Mouse (Mus musculus) cerebellum, adult 11 months (tissue): ENCODE data around the gene Dvl1.

Experiments used
- DNase-seq: peaks from one replicate; pipeline ENCODE4 v3.0.0; 2022

Dvl1 gene

GRCm38 (mm10) chr4:155840076-155841002, 6.9 kb upstream of the Dvl1 start:
- DNase-seq, result peak; percentile 5

- peak; percentile 34 for DNase-seq
These were observed 6.2 kb upstream of the Dvl1 start for GRCm38 (mm10) chr4:155841003-155841454.

GRCm38 (mm10) chr4:155841651-155842270, 5.4 kb upstream of the Dvl1 start:
- DNase-seq, result peak; percentile 46

GRCm38 (mm10) chr4:155843231-155843630, 4.0 kb upstream of the Dvl1 start:
- no peak for DNase-seq

- no peak for DNase-seq
These were observed 570 bp downstream of the Dvl1 start for GRCm38 (mm10) chr4:155847591-155848352.

- no peak for DNase-seq
These were observed 1.4 kb downstream of the Dvl1 start for GRCm38 (mm10) chr4:155848434-155849095.

- no peak for DNase-seq
These were observed 2.2 kb downstream of the Dvl1 start for GRCm38 (mm10) chr4:155849391-155849790.

- no peak for DNase-seq
These were observed 2.7 kb downstream of the Dvl1 start for GRCm38 (mm10) chr4:155849792-155850451.

- DNase-seq, result no peak
These were observed 4.2 kb downstream of the Dvl1 start for GRCm38 (mm10) chr4:155851368-155851767.

- DNase-seq, result peak; percentile 53
These were observed 4.8 kb downstream of the Dvl1 start for GRCm38 (mm10) chr4:155851951-155852411.

- DNase-seq, result no peak
These were observed 6.2 kb downstream of the Dvl1 start for GRCm38 (mm10) chr4:155853421-155853820.

- no peak for DNase-seq
These were observed 7.8 kb downstream of the Dvl1 start for GRCm38 (mm10) chr4:155854991-155855390.

- no peak for DNase-seq
These were observed 8.9 kb downstream of the Dvl1 start for GRCm38 (mm10) chr4:155856071-155856470.

GRCm38 (mm10) chr4:155856881-155857280, 9.7 kb downstream of the Dvl1 start:
- DNase-seq, result no peak

GRCm38 (mm10) chr4:155859318-155859717, 12.1 kb downstream of the Dvl1 start:
- no peak for DNase-seq

GRCm38 (mm10) chr4:155861787-155862186, 14.6 kb downstream of the Dvl1 start:
- no peak for DNase-seq

- peak; percentile 6 for DNase-seq
These were observed 15.8 kb downstream of the Dvl1 start, which contains the start of gene Tas1r3 for GRCm38 (mm10) chr4:155863001-155863400. Tas1r3 (minus strand) TSS chr4:155863362.

GRCm38 (mm10) chr4:155868614-155869298, 21.6 kb downstream of the Dvl1 start:
- DNase-seq, result no peak

- peak; percentile 95 for DNase-seq
These were observed 22.3 kb downstream of the Dvl1 start, which contains the start of the genes Cptp and Ints11 for GRCm38 (mm10) chr4:155869317-155870033. Cptp (minus strand) TSS chr4:155869440. Ints11 (plus strand) TSS chr4:155869546.

- peak; percentile 4 for DNase-seq
These were observed 24.2 kb downstream of the Dvl1 start for GRCm38 (mm10) chr4:155871404-155871803.
